Mouse (Mus musculus) liver, adult (tissue): ENCODE measurements at regions not wholly inside any gene's neighbourhood (a gene's known extent, or its start where the extent isn't known, plus 50 kb on each side); places are given as distances from the start of the nearest gene placed in this dataset.

Experiments used
- GATA4 ChIP-seq: IDR thresholded peaks from 2 replicates; pipeline ENCODE4 v1.6.1; 2014; ENCODE audit warnings: mild to moderate bottlenecking, low read length; ENCODE audit not compliant: insufficient replicate concordance

DNA sequence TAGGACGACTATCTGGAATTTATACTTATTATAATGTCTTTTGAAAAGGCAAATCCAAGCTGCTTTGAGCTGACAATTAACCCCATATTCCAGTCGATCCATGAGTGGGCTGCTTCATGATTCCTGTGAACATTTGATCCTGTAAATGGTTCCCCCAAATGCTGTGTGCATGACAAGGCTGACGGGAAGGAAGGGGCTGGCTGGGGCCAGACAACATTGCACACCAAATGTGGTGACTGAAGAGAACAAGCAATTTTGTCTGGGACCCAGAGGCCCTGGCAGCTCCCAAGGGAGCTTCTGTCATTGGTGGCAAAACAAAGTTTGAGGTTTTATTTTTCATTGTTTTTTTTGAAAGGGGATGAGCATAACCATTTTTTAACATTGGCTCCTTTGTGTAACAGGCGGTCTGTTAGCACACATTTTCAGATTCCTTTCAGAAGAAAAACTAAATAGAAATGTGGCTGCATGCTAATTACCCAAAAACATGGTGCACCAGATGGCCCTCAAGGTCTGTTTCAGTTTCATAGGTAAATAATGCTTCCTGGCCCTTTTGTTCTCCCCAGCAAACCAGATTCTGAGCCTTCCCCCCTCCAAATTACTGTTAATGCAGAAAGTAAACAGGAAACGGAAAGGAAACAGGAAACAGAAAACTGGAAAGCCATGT lies 348.6 kb upstream of the Cd180 start:
- no peak for TF ChIP-seq GATA4

DNA sequence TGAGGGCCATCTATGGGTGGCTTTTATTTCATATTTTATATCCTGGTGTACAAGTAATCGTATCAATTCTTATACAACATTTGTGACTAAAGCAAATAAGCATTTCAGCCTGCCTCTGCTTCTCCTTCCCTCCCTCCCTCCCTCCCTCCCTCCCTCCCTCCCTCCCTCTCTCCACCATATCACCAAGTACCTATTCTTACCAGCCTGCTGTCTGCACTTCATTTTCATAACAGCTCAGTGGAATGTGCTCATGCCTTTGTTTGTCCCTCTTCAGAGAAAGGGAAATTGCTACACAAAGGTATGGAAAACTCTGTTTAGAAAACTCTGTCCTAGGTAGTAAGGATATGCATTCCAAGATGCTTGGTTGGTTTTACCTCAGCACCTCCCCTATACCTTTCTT lies 343.9 kb upstream of the Cd180 start:
- TF ChIP-seq GATA4: no peak

DNA sequence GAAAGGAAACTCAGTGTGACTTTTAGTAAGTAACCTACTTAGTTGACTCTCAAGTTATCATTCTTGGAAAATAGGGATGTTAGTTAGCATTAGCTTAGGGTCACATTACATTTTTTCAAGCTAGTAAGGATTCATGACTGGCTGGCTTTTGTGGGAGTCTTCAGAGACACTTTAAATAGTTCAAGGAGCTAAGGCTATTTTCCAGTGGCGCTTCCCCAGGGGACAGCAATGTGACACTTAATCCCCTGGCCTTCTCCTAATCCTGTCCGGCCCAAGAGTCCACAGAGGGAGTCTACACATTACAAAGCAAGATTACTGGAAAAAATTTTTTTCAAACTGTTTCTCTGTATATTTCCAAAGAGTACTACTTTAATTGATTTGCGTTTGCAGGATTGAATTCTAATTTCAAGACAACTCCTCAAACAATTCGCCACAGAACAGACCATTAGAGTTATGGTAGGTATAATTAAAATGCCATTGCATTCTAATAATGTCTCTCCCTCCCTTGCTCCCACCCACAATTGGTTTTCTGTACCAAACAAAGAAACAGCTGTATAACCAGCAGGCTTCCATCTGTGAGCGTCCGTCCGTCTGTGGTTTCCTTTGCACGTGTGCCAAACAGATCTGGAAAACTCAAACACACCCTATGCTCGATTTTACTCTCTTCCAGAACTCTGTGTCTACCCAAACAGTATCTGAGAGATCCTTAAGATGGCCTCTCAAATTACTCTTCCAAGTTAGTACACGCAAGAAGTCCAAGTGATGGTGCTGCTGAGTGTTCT lies 341.1 kb upstream of the Cd180 start:
- TF ChIP-seq GATA4: no peak

DNA sequence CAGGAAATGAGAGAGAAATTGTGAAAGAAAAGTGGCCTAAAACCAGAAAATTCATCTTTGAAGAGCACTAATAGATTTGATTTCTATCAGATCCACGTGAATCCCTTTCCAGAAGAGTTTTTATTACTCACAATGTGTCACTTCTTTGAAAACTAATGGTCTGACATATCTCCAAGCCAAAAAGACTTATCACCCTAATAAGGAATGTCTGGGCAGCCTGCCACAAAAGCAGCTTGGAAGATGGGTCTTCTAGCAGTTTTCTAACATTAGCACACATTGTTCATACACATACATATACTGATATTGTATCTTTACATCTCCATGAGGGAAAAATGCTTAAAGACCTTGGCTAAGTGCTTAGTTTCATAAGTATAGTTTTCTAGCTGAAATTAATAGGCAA lies 337.8 kb upstream of the Cd180 start:
- no peak for TF ChIP-seq GATA4

DNA sequence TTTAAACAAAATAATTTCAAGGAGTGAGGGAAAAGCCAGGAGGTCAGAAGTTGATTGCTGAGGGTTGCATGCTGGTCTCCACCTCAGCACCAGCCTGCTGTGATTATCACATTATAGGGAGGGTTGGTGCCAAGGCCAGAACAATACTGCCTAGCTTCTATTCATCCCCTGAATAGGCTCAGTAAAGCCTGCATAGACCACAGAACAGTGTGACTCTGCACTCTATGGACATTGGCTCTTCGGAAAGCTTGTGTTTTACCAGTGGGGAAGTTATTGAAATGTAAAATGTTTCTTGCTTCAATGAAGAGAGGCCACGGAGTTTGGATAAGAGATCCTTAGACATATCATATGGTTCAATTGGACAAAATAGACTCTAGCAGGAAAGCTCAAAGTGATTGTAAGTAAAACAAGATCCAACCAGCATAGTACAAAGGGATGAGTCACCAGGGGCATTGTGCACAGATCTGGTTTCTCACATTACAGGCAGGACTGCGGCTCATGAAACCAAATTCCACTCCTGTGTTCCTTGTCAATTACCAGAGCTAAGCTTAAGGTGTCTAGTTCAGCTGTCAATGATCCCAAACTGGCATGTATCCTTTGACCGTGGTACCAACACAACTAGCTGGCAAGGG lies 320.8 kb upstream of the Cd180 start:
- TF ChIP-seq GATA4: no peak

DNA sequence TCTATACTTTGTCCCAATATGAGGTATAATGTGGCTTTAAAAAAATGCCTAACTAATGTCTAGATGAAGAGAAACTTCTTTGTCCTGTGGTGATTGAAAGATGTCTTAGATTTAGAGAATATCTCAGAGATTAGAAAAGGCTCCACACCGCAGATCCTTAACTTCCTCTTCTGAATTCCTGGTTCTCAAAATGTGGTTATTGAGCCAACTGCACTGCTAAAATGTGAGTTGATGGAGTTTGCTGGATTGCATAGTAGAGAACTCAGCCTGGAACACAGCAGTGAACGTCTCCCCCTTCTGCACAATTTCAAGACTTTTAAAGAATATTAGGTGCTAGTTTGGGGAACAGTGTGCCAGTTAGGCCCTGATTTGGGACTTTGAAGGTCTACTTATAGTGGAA lies 312.7 kb upstream of the Cd180 start:
- TF ChIP-seq GATA4: no peak

DNA sequence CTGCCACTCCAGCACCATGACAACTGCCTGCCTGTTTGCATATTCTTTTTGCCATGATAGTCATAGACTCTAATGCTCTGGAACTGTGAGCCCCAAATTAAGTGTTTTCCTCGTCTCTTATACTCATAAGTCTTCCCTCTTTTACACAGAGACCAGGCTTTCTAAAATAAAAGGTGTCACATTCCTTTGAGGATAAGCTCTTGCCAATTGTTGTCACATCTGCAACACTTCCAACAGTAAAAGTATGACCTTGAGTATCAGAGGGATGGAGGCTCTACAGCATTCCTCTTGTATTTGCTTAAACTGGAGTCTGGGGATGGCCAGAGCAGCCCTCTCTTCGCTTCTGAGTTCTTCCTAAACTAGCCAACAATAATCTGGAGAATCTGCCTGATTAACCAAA lies 301.4 kb upstream of the Cd180 start:
- TF ChIP-seq GATA4: no peak

DNA sequence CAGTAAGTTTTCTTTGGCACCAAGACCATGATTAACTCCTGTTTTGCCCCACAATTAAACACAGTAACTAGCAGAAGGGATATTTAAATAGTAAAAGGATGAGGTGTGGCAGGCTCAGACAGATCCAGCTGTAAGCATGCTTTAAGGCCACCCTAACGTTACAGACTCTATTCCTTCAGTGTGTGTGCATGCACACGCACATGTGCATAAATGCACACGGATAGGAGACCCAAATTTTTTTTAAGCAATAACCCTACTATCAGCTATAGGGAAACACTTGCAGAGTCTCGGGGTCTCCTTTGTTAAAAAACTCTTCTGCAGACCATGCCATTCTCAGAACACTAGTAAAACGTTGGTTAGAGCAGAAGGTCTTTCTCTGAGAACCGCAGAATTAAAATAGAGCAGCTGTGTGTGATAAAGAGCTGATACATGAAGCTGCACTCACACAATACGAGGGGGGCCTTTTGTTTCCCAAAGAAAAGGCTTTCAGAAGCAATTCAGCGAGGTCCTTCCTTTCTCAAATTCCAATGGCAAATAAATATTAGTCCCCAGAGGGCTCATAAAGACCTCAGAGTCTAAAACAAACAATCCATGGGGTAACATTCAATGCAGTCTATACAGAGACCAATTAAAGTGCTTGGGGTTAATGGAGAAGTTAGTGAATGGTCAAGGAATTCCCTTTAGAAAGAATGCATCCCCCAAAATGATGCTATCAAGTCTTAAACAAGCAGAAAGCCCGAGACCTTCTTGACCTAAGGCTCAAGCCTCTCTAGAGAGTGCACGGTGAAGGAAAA lies 300.3 kb upstream of the Cd180 start:
- no peak for TF ChIP-seq GATA4

DNA sequence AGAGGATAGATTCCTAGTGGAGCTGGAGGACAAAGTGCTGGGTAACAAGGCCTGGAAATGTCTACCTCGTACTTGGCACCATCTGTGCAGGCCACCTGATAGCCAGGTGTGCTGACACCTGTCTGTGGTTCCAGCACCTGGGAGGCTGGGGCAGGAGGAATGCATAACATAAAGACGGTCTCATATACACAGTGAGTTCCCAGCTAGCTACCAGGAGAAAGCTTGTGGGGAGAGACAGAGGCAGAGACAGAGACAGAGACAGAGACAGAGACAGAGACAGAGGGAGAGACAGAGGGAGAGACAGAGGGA lies 299.7 kb upstream of the Cd180 start:
- no peak for TF ChIP-seq GATA4

DNA sequence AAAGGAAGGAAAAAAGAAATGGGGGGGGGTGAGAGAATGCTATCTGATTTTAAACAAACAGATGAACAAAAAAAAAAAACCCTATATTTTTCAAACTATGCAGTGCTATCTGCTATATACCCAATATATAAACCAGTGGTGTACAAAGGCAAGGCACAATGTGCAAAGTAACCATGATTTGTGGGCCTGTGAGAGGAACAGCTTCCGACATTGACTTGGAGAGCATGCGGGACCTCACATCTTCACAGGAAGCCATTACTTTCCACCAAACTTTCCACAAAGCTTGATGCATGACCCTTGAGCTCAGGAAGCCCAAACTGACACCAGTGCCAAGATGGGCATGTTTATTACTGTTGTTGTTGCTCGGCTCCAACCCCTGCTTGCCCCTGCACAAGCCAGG lies 299.3 kb upstream of the Cd180 start:
- no peak for TF ChIP-seq GATA4

DNA sequence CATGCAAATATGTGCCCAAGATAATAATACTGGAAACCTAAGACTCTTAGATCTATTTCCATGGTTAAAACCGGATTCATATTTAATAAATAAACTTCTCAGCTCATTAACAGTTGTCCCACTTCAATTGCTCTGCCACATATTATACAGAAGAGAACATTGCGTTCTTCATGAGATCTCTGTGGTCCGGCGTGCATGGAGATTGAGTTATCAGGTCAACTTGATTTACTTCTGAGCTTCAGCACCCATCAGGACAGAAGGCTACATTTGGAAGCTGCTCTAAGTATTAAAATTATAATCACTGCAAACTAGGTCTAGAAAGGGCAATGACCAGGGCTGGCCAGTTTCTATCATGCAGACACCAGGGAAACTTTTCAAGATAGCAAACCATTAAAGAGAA lies 295.9 kb upstream of the Cd180 start:
- TF ChIP-seq GATA4: peak; percentile 89

DNA sequence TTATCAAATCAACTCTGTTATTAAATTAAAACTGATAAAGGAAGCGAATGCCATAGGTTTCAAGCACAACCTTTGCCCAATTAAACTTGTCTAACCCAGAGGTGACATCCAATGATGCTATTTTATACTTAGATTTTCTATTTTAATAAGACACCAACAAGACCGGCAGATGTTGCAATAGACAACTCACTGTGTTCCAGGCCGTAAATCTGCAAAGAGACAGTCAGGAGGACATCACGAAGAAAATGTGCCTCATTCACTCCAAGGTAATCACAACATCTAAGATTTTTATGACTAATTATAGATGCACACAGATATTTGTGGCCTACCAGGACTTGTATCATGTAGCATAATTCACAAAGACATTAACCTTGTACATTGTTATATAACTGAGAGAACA lies 281.5 kb upstream of the Cd180 start:
- TF ChIP-seq GATA4: no peak

DNA sequence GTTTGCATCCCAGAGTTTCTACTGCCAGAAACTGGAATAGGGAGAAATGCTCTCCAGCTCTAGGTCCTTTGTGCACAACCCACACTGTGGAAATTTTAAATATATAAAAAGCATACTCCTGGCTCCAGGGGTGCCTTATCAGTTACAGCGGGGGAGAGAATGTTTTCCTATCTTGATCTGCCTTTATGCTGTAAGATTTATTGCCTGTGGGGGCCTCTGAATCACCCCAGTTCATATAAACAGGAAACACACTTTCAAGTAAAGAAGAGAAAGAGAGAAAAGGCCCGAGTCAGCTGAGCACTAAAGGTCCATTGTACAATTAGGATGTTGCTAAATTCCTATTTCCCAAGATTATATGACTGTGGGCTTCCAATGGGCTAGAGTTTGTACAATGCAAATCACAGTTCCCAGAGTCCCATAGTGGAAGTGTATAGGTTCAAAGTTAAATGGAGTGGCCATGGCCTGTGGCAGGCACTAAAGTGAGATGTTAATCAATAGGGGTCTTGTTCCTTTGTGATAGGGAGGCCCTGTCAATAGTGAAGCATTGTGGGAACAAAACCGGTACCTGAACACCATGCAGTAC lies 258.9 kb upstream of the Cd180 start:
- no peak for TF ChIP-seq GATA4

DNA sequence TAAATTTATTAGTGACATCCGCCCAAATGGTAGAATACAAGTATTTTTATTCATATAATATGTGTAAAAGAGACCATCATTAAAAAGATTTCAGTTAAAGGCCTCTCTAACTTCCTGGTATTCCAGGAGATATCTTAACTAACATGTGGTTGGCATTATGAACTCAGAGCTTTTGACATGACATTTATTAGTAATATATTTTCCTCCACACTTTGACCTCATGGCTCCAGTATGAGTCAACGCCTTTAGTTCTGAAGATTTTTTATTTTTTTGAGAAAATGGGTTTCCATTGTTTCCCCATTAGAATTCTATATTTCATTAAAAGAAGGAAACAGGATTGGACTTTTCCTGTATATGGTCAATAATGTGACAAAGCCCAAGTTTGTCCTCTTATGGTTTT lies 250.7 kb upstream of the Cd180 start:
- no peak for TF ChIP-seq GATA4

DNA sequence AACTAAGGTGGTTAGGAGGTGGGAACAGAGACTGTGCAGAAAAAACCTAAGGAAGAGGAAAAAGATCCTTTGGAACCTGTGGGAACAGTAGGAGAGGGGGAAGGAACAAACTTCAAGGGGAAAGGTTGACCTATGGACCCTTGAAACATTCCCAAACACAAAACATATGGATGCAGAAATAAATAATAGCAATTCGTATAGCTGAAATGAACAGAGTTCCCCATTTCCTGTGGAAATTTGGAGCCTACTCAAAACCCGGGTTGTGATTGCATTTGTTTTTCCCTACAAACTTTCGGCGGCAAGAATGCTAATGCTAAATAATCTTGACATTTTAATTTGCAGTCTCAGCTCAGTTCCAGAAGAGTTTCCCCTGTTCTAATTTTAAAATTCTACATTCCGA lies 246.0 kb upstream of the Cd180 start:
- TF ChIP-seq GATA4: no peak
